Mouse (Mus musculus): ENCODE measurements around the gene Shroom1. TPM values are rescaled to one million over a fixed set of nuclear protein-coding genes. Genes with fewer than 3 reads are reported as not detected.
A peak's percentile ranks its signal among the peaks of the same experiment; 100 is the strongest.

Gene Shroom1
- total RNA-seq, 2 experiments from 2014 or later: 4.0 to 4.5 TPM

DNA sequence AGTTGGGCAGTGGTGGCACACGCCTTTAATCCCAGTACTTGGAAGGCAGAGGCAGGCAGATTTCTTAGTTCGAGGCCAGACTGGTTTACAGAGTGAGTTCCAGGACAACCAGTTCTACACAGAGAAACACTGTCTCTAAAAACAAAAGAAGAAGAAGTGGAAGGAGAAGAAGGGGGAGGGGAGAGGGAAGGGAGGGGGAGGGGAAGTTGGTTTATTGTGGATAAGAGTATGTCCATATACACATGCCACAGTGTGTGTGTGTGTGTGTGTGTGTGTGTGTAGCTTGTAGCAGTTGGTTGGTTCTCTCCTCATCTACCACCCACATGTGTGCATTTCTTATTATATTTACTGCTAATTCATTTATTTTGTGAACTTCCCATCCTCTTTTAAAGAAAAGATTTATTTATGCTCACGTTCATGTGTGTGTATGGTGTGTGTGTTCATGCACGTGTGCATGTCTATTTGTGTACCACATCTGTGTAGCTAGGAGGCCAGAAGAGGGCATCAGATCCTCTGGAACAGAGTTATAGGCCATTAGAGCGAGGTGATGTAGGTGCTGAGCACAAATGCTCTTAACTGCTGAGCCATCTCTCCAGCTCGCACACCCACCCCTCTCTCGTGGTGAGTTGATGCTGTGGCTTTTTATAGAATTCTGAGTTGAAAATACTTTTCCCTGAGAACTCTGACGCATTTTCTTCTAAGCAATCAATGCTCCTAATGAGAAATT, 45.2 kb downstream of the Shroom1 start:
- intact Hi-C loops (cut with DNase I): loop anchor here (1.0 to 2.0 kb wide), 2 partner anchors 19 to 32 kb away; partner anchors contain the start of gene Gm9837
- DNase-seq (ENCODE audit: low spot score in 2 of 2): peak; percentile 54 to 85

DNA sequence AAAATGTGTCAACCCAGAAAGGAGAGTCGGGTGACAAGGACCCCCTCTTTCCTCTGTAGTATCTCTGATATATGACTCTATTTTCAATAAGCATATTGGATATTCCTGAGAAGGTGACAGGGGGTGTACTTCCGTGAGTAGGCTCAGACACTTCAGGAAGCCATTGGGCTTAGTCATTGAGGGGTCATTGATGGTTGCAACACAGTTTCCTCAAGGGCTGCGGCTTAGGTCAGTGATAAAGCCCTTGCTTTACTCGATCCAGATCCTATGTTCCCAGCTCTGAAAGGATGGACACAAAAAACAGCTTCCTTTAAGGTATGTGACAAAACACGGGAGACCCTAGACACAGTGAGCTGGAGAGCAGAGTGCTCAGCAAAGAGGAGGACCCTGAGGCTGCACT, 46.7 kb downstream of the Shroom1 start:
- intact Hi-C loops (cut with DNase I): loop anchor here (2.0 kb wide), 1 partner anchor 17 kb away; no protein-coding TSS in a partner anchor
- no peak for DNase-seq (ENCODE audit: low spot score in 2 of 2)

GRCm38 (mm10) chr11:53504376-53504775, 47.4 kb downstream of the Shroom1 start:
- intact Hi-C loops (cut with DNase I): no loop called here
- no peak for DNase-seq (ENCODE audit: low spot score in 2 of 2)

GRCm38 (mm10) chr11:53505026-53505663, 48.1 kb downstream of the Shroom1 start:
- DNase-seq (ENCODE audit: low spot score in 2 of 2): no peak
- intact Hi-C loops (cut with DNase I): no loop called here

- intact Hi-C loops (cut with DNase I): no loop called here
- no peak for DNase-seq (ENCODE audit: low spot score in 2 of 2)
These were observed 50.2 kb downstream of the Shroom1 start for GRCm38 (mm10) chr11:53507098-53507805.

DNA sequence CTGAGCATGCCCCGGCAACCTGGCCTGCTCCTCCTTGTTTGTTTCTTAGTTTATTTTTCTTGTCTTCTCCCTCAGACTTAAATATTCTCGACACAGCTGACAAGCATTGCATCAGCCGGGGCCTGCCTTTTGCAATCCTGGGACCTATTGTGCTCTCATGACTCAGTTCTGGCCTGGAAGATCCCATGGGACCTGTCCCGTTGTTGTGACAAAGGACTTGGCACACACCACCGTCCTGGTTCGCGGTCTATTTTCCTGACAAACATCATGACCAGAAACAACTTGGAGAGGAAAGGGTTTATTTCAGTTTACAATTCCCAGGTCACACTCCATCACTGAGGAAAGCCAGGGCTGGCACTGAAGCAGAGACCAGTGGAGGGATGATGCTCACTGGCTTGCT, 51.1 kb downstream of the Shroom1 start:
- intact Hi-C loops (cut with DNase I): no loop called here
- DNase-seq (ENCODE audit: low spot score in 2 of 2): no peak

- DNase-seq (ENCODE audit: low spot score in 2 of 2): no peak
- intact Hi-C loops (cut with DNase I): no loop called here
These were observed 51.6 kb downstream of the Shroom1 start for GRCm38 (mm10) chr11:53508591-53508990.

- DNase-seq (ENCODE audit: low spot score in 2 of 2): no peak
- intact Hi-C loops (cut with DNase I): no loop called here
These were observed 53.3 kb downstream of the Shroom1 start for GRCm38 (mm10) chr11:53510351-53510750.

- intact Hi-C loops (cut with DNase I): no loop called here
- no peak for DNase-seq (ENCODE audit: low spot score in 2 of 2)
These were observed 60.0 kb downstream of the Shroom1 start for GRCm38 (mm10) chr11:53516775-53517627.

Small RNA genes within 50 kb of the gene (microRNA-seq; reads per million reads assigned to microRNA genes)
- gene Mir6920: 0 reads per million in 2 experiments

Other genes starting within 250 kb of the Shroom1 start
- 100 to 1,000 TPM; 178 to 182 TPM for gene Hspa4, start 156.7 kb upstream of the Shroom1 start, total RNA-seq (2021)
- gene Zcchc10, start 132.5 kb upstream of the Shroom1 start, total RNA-seq (2021): 10 to 100 TPM; 13.2 to 15.7 TPM
- gene Aff4, start 106.4 kb upstream of the Shroom1 start, total RNA-seq (2021): 100 to 1,000 TPM; 179 to 194 TPM
- not detected for gene Leap2, start 34.0 kb upstream of the Shroom1 start, total RNA-seq (2021)
- gene Uqcrq, start 26.4 kb upstream of the Shroom1 start, total RNA-seq (2021): 100 to 1,000 TPM; 488 to 504 TPM
- gene Gdf9, start 26.2 kb upstream of the Shroom1 start, total RNA-seq (2021): 1 to 10 TPM in 1 of 2 experiments, under 1 TPM in 1; 0.41 to 1.2 TPM
- under 1 TPM; 0.32 to 0.34 TPM for gene Gm10447, start 95 bp upstream of the Shroom1 start, total RNA-seq (2021)
- gene Gm9837, start 13.3 kb downstream of the Shroom1 start, total RNA-seq (2021): not detected
- 1 to 10 TPM; 3.3 TPM for gene Gm9945, start 23.0 kb downstream of the Shroom1 start, total RNA-seq (2021)
- gene Sowaha, start 23.1 kb downstream of the Shroom1 start, total RNA-seq (2021): 10 to 100 TPM; 79.1 to 79.3 TPM
- 100 to 1,000 TPM; 299 to 327 TPM for gene Sept8, start 62.1 kb downstream of the Shroom1 start, total RNA-seq (2021)
- gene Kif3a, start 110.2 kb downstream of the Shroom1 start, total RNA-seq (2021): 100 to 1,000 TPM; 129 to 130 TPM
- not detected for gene Il4, start 161.5 kb downstream of the Shroom1 start, total RNA-seq (2021)
- not detected for gene Il13, start 177.5 kb downstream of the Shroom1 start, total RNA-seq (2021)